Mouse (Mus musculus) layer of hippocampus, adult 8-10 months (tissue): ENCODE results near the gene Phf6. TPM values are rescaled to one million over a fixed set of nuclear protein-coding genes. Genes with fewer than 3 reads are reported as not detected.
"Not testable (repeated sequence)": the region's sequence is repeated elsewhere in the genome, so short reads cannot be mapped to it uniquely, and the experiment has no call there.

Experiments
- DNase-seq, 2 experiments: peaks; one replicate each; pipeline ENCODE4 v3.0.0; 2022; ENCODE audit warnings: low spot score in 2 of 2
- total RNA-seq, 4 experiments: library from RNA; stranded (reverse); gene quantifications; 2 replicates each; pipeline ENCODE4 v1.2.4; 2022

The Phf6 gene
- total RNA-seq, 4 experiments from 2014 or later, result 22.2 to 32.4 (median 25.9) TPM

GRCm38 (mm10) chrX:52972680-52973079 is 60.6 kb downstream of the Phf6 start:
- DNase-seq, result no peak

GRCm38 (mm10) chrX:52978576-52978975 is 66.5 kb downstream of the Phf6 start:
- DNase-seq, result no peak

- DNase-seq, result no peak
These were observed 69.3 kb downstream of the Phf6 start for GRCm38 (mm10) chrX:52981378-52981777.

GRCm38 (mm10) chrX:52987905-52988783 is 76.1 kb downstream of the Phf6 start, which contains the start of gene Hprt:
Gene Hprt (plus strand): TSS chrX:52988137.
- DNase-seq, result peak; percentile 58 to 82

- DNase-seq, result not testable (repeated sequence)
These were observed 82.7 kb downstream of the Phf6 start for GRCm38 (mm10) chrX:52994726-52995125.

GRCm38 (mm10) chrX:53004887-53005286 is 92.8 kb downstream of the Phf6 start:
- not testable (repeated sequence) for DNase-seq

GRCm38 (mm10) chrX:53006062-53006461 is 94.0 kb downstream of the Phf6 start:
- no peak for DNase-seq

Other genes with a start within 250 kb of the Phf6 start
- 1 to 10 TPM; 2.2 to 3.5 (median 2.5) TPM for gene Ccdc160, start 121.1 kb upstream of the Phf6 start, total RNA-seq
- gene Hprt, start 75.9 kb downstream of the Phf6 start, total RNA-seq, result 100 to 1,000 TPM; 125 to 154 (median 145) TPM